Mouse (Mus musculus) subcutaneous adipose tissue, adult 2 months (tissue): Measurements from ENCODE around the gene Tead2. TPM values are rescaled to one million over a fixed set of nuclear protein-coding genes. Genes with fewer than 3 reads are reported as not detected.

ENCODE experiments used
- polyA plus RNA-seq: library from polyadenylated mRNA; depleted of rRNA; stranded (reverse); fragments of >200 nt; gene quantifications from 2 replicates; pipeline ENCODE4 v1.2.3, GENCODE M21; 2012; ENCODE audit warnings: low replicate concordance; rRNA removed

Gene Tead2
- polyA plus RNA-seq: 30.9 and 110 TPM in 2 replicates

DNA sequence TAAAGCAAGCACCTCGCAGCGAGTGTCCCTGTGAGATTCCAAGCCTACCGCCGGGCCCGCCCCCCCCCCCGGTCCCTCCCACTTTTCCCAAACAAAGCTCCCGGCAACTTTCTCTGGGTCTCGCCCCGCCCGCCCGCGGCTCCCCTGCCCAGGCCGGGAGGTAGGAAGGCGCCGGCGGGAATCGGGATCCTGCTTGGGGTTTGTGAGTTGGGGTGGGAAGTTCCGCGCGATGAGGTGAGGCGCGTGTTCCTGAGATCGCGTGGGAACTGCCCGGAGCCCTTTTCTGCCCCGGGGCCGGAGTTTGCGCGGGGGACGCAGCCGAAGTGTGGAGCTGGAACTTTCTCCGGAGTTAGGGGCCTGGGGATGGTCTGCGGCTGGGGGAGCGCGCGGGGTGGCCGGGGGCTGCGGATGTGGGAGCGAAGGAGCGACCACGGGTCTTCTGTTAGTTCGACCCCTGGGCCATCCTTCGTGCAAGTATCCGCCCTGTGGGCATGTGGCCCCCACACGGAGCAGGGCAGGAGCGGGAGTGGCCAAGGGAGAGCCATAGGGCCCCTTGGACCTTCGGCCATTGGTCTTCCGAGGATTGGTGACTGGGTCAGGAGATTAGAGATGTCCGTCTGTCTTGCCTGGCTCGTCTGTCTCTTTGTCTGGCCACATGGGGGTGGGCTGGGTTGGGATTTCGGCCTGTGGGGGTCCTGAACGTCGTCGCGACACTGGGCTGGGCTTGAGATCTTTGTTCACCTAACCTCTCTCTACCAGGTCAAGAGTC lies at the start of gene Tead2:
Gene Tead2 (plus strand): TSS at position 81 of the 769 bp plus-strand sequence.

DNA sequence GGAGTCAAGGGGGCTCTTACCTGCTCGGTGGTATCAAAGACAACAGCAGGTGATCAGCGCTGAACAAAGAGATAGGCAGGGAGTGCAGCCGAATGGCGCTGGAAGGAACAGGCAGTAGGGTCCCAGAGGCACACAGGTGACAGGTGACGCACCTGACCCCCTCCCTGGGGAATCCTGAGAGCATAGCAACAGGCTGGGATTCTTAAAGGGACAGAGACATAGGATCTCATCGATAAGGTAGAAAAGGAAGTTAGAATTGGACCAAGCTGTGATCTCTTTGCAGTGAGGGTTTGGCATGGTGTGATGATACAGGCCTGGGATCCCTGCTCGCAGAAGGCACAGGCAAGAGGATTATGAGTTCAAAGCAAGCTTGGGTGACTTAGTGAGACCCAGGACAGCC lies 36.1 kb upstream of the Tead2 start, which contains the start of gene Gfy:
Gene Gfy (minus strand): TSS at position 101 of the 400 bp plus-strand sequence.

DNA sequence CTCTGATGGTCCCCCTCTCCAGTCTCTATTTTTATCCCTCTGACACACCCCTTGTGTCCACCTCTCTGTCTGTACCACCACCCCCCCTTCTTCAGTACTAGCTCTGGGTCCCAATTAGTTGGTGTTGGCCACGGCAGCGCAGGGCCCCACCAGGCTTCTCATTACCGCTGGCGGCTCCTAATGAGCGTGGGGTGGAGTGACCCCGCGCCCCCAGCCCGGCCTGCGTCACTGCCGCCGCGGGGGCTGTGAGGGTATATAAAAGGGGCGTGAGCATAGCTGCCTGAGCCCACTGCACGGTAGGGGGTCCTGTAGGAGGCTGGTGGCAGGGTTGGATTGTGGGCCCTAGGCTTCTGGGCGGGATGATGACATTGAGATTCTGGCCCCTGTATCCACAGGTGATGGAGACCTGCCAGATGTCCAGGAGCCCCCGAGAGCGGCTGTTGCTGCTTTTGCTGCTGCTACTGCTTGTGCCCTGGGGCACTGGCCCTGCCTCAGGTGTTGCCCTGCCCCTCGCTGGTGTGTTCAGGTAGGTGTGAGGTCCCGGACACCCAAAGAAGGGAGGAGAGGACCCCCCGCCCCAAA lies 34.6 kb upstream of the Tead2 start, which contains the start of gene Pth2:
Gene Pth2 (plus strand): TSS at position 100 of the 582 bp plus-strand sequence.

DNA sequence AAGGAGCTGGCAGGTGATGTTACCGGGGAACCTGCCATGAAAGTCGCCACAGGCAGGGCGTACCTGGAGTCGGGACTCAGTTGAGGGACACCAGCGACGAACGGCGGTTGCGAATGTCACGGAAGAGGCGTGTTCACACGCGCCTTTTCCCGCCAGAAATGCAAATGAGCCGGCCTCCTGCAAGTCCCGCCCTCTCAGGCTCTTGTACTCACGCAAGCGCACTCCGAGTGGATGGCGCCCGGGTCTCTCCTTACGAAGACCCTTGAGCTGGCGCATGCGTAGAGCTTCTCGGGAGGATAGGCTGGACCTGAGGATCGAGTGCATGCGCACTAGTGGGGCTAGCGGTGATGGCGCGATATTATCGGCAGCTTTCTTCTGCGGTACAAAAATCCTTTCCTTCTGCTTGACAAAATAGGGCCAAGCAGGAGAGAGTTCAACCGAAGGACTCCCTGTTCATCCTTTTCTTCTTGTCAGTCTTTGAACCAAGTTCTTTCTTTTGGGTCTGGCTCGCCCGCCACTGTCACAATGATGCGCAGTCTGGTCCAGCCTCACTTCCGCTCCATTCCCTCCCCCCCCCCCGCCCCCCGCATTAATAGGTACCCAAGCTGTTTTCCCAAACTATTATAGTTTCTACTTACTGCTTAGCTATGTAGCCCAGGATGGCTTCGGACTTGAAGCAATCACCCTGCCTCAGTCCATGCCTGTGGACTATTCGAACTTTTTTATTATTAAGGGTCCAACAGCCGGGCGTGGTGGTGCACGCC lies 11.0 kb upstream of the Tead2 start, which contains the start of gene Ccdc155:
Gene Ccdc155 (minus strand): TSS at position 513 of the 764 bp plus-strand sequence.

DNA sequence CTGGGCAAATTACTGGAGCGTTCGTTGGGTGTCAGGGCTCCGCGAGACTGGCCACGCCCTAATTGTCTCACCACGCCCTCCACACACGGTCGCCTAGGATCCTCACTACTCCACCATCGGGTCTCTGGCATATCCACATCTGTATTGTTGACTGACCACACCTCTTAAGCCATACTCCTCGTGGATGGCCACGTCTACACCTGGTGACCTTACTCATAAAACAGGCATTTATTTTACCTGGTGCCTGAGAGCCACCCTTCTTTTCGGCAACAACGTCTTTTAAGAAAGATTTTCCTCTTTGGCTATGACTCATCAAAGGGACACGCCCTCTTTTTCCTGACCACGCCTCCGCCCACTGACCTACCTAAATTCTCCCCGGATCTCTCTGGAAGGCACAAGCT lies 3.7 kb upstream of the Tead2 start, which contains the start of gene Dkkl1:
Gene Dkkl1 (minus strand): TSS at position 297 of the 401 bp plus-strand sequence.

DNA sequence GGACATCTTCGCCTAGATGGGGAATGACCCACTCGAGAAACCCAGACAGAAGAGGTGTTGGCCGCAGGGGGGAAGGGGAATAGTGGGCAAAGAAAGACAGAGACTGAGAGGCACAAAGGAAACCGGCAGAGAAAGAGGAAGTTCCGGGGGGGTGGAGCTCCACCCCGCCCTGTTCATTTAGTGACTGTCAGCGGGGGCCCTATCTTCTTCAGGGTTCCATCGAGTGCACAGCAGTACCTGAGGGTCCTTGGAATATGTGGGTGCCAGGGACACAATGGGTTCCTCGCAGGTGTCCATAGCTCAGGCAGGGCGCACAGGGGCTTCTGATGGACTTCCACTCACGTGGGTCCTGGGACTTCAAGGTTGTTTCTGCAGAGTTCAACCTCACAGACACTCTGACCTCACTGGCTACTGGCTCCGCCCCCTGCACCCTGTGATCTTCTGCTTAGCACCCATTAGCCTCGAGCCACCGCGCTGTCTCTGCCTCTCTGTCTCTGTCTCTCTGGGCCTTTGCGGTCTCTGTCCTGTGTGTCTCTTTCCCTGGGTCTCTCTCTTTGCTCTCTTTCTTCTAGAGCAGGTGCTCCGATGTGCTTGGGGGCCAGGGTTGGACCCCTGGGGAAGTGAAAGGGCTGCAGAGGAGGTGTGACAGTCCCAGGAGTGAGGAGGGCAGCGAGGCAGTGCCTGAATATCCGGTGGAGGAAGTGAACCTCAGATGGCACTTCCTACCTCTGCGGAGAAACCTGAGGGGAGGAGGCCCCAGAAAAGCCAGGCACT lies 23.4 kb downstream of the Tead2 start, which contains the start of gene Cd37:
Gene Cd37 (minus strand): TSS at position 393 of the 774 bp plus-strand sequence.

DNA sequence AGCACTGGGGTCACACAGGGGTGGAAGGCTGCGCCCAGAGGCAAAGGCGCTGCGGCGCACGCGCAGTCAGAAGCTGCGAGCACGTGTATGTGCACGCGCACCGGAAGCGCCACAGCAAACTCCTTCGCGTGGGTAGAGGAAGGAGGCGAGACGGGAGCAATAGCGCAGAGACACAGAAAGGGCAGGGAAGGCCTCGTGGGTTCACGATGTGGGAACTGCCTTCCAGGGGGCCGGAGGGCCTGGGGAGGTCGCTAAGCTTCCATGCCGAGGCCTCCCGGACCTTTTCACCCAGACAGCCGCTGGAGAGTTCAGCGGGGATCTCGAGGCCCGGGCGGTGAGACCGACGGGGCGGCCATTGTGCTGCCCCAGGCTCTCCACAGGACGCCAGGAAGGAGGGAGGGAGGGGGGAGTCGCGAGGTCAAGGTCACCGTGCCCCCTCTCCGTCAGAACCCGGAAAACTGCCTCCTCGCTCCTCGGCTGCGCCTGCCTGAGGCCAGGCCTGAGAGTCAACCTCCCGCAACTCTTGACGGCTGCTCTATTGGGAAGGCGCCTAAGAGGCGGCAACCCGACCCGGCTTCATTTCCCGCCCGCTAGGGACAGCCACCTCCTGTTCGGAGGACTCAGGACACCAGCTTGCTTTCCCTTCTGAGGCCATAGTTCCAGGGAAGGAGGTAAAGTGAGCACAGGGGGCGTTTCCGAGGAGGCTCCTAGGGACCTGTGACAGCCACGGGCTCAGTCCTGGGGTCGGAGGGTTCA lies 25.3 kb downstream of the Tead2 start, which contains the start of gene Slc6a16:
Gene Slc6a16 (plus strand): TSS at position 453 of the 756 bp plus-strand sequence.

DNA sequence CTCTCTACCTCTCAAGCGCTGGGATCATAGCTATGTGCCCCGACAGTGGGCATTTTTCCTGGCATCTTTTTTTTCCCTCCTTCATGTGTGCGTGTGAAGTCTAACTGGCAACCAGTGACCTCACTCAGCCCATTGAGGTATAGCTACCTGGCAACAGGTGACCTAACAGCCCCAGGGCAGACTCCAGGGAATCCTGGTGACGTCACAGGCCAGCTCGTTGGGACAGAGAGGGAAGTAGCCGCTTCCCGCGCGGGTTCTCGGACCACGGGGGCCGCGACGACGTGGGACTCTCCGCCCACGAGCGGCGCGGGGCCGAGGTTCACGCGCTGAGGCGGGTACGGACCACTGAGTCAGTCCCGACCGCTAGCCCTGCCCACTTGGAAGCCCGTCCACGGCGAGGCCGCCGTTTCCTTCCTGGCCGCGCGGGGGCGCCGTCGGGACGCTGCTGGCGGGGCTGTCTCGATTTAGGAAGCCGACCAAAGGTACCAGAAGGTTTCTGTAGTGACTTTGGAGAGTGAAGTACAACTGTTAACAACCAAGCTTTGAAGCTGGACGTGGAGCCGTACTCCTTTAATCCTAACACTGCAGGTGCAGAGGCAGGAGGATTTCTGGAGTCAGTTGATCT lies 61.7 kb downstream of the Tead2 start, which contains the start of gene Slc6a21:
Gene Slc6a21 (plus strand): TSS at position 378 of the 625 bp plus-strand sequence.

Other genes with a start within 250 kb of the Tead2 start
- gene Cpt1c, start 240.9 kb upstream of the Tead2 start, polyA plus RNA-seq: 21.7 and 88.9 TPM in 2 replicates
- 148 and 347 TPM in 2 replicates for gene Prmt1, start 229.2 kb upstream of the Tead2 start, polyA plus RNA-seq
- gene Irf3, start 218.1 kb upstream of the Tead2 start, polyA plus RNA-seq: 111 and 156 TPM in 2 replicates
- gene Bcl2l12, start 217.0 kb upstream of the Tead2 start, polyA plus RNA-seq: 30.2 and 45.2 TPM in 2 replicates
- gene Scaf1, start 199.4 kb upstream of the Tead2 start, polyA plus RNA-seq: 67.6 and 79.5 TPM in 2 replicates
- gene Rras, start 197.8 kb upstream of the Tead2 start, polyA plus RNA-seq: 286 and 584 TPM in 2 replicates
- 8.6 and 15.5 TPM in 2 replicates for gene Prr12, start 162.9 kb upstream of the Tead2 start, polyA plus RNA-seq
- gene Nosip, start 153.3 kb upstream of the Tead2 start, polyA plus RNA-seq: 68.3 and 84.1 TPM in 2 replicates
- 73.3 and 99.8 TPM in 2 replicates for gene Prrg2, start 153.1 kb upstream of the Tead2 start, polyA plus RNA-seq
- gene Rcn3, start 123.5 kb upstream of the Tead2 start, polyA plus RNA-seq: 89.2 and 448 TPM in 2 replicates
- gene Fcgrt, start 111.9 kb upstream of the Tead2 start, polyA plus RNA-seq: 195 and 315 TPM in 2 replicates
- gene Rps11, start 91.3 kb upstream of the Tead2 start, polyA plus RNA-seq: 294 and 506 TPM in 2 replicates
- 1,583 and 3,800 TPM in 2 replicates for gene Rpl13a, start 87.0 kb upstream of the Tead2 start, polyA plus RNA-seq
- 5.4 and 12.9 TPM in 2 replicates for gene Gm45713, start 79.5 kb upstream of the Tead2 start, polyA plus RNA-seq
- gene Flt3l, start 79.3 kb upstream of the Tead2 start, polyA plus RNA-seq: 62.3 and 91.9 TPM in 2 replicates
- 64.1 and 64.9 TPM in 2 replicates for gene Pih1d1, start 61.5 kb upstream of the Tead2 start, polyA plus RNA-seq
- 35.1 and 56.5 TPM in 2 replicates for gene Aldh16a1, start 61.2 kb upstream of the Tead2 start, polyA plus RNA-seq
- 0.08 TPM in 1 of 2 replicates, not detected in the other for gene Slc17a7, start 51.8 kb upstream of the Tead2 start, polyA plus RNA-seq
- gene Gfy, start 36.2 kb upstream of the Tead2 start, polyA plus RNA-seq: not detected in 2 replicates
- gene Pth2, start 34.8 kb upstream of the Tead2 start, polyA plus RNA-seq: not detected in 2 replicates
- gene Ccdc155, start 10.9 kb upstream of the Tead2 start, polyA plus RNA-seq: 0.09 and 0.14 TPM in 2 replicates
- gene Dkkl1, start 3.6 kb upstream of the Tead2 start, polyA plus RNA-seq: 0.17 and 0.73 TPM in 2 replicates
- gene Cd37, start 23.4 kb downstream of the Tead2 start, polyA plus RNA-seq: 37.7 and 42.8 TPM in 2 replicates
- not detected in 2 replicates for gene Slc6a16, start 25.3 kb downstream of the Tead2 start, polyA plus RNA-seq
- 0.11 TPM in 1 of 2 replicates, not detected in the other for gene Slc6a21, start 61.8 kb downstream of the Tead2 start, polyA plus RNA-seq
- gene Trpm4, start 118.0 kb downstream of the Tead2 start, polyA plus RNA-seq: 20.9 and 38.3 TPM in 2 replicates
- gene Hrc, start 119.5 kb downstream of the Tead2 start, polyA plus RNA-seq: 0.30 and 1.2 TPM in 2 replicates
- 2.0 and 2.5 TPM in 2 replicates for gene Ppfia3, start 151.3 kb downstream of the Tead2 start, polyA plus RNA-seq
- gene Lin7b, start 154.8 kb downstream of the Tead2 start, polyA plus RNA-seq: 4.4 and 34.4 TPM in 2 replicates
- 195 and 299 TPM in 2 replicates for gene Snrnp70, start 180.0 kb downstream of the Tead2 start, polyA plus RNA-seq
- 0.07 and 0.18 TPM in 2 replicates for gene Kcna7, start 189.9 kb downstream of the Tead2 start, polyA plus RNA-seq
- gene Ntf5, start 197.9 kb downstream of the Tead2 start, polyA plus RNA-seq: 0.13 and 1.2 TPM in 2 replicates
- gene Lhb, start 205.1 kb downstream of the Tead2 start, polyA plus RNA-seq: not detected in 2 replicates
- 95.5 and 128 TPM in 2 replicates for gene Gys1, start 219.1 kb downstream of the Tead2 start, polyA plus RNA-seq
- 41.3 and 83.3 TPM in 2 replicates for gene Ruvbl2, start 222.3 kb downstream of the Tead2 start, polyA plus RNA-seq
- 2,999 and 3,958 TPM in 2 replicates for gene Ftl1, start 244.1 kb downstream of the Tead2 start, polyA plus RNA-seq